Mouse (Mus musculus) liver, adult 2 months (tissue): ENCODE data around the gene Tbc1d30. TPM values are rescaled to one million over a fixed set of nuclear protein-coding genes. Genes with fewer than 3 reads are reported as not detected.
"Not testable (repeated sequence)": the region's sequence is repeated elsewhere in the genome, so short reads cannot be mapped to it uniquely, and the experiment has no call there.

ENCODE experiments used
- DNase-seq: peaks from one replicate; pipeline ENCODE4 v3.0.0-alpha.2; 2011; ENCODE audit warnings: low read depth, low spot score; ENCODE audit errors: extremely low read depth
- H3K27ac ChIP-seq: fragments of 200-500 bp; replicated peaks from 2 replicates; pipeline ENCODE4 v1.5.1; 2012; ENCODE audit warnings: low read depth, mild to moderate bottlenecking, control low read depth, inconsistent platforms, low read length; ENCODE audit not compliant: insufficient read depth
- H3K27me3 ChIP-seq: fragments of 200-500 bp; 2 replicates; pipeline ENCODE4 v1.6.1; 2012; ENCODE audit warnings: mild to moderate bottlenecking, moderate library complexity, low read length, inconsistent platforms; ENCODE audit not compliant: control insufficient read depth, insufficient read depth
- H3K36me3 ChIP-seq: fragments of 200-500 bp; 2 replicates; pipeline ENCODE4 v1.6.1; 2012; ENCODE audit warnings: low read length, inconsistent platforms; ENCODE audit not compliant: control insufficient read depth, insufficient read depth
- H3K4me1 ChIP-seq: fragments of 200-500 bp; 2 replicates; pipeline ENCODE4 v1.6.1; 2011; ENCODE audit warnings: low read length; ENCODE audit not compliant: control insufficient read depth, insufficient read depth
- H3K4me3 ChIP-seq: fragments of 200-500 bp; 2 replicates; pipeline ENCODE4 v1.5.1; 2011; ENCODE audit warnings: low read depth, mild to moderate bottlenecking, control low read depth, low read length, moderate library complexity; ENCODE audit not compliant: insufficient read depth
- H3K79me2 ChIP-seq: fragments of 200-500 bp; 2 replicates; pipeline ENCODE4 v1.6.1; 2012; ENCODE audit warnings: inconsistent platforms, mild to moderate bottlenecking, low read length, moderate library complexity; ENCODE audit not compliant: control insufficient read depth, insufficient read depth
- H3K9ac ChIP-seq: fragments of 200-500 bp; 2 replicates; pipeline ENCODE4 v1.6.1; 2012; ENCODE audit warnings: low read depth, mild to moderate bottlenecking, control low read depth, inconsistent platforms, low read length
- CTCF ChIP-seq: fragments of 200-500 bp; IDR thresholded peaks from 2 replicates; pipeline ENCODE4 v1.5.1; 2011; ENCODE audit warnings: low read depth, low read length, control low read depth
- POLR2A ChIP-seq: fragments of 200-500 bp; IDR thresholded peaks from 2 replicates; pipeline ENCODE4 v1.6.1; 2011; ENCODE audit warnings: low read length, control low read depth; ENCODE audit not compliant: insufficient read depth; ENCODE audit errors: extremely low read depth
- WGBS: fragments of 180-500 bp; shearing (Covaris S2); methylation state at CpG from one replicate; pipeline ENCODE4 v1.1.7; 2018; 5-methylcytosine and 5-hydroxymethylcytosine counted together
- polyA plus RNA-seq: library from polyadenylated mRNA; depleted of rRNA; stranded (reverse); fragments of >200 nt; gene quantifications from 2 replicates; pipeline ENCODE4 v1.2.3, GENCODE M21; 2012
- total RNA-seq: library from RNA; depleted of rRNA; stranded (reverse); fragments of >200 nt; gene quantifications from 2 replicates; pipeline ENCODE4 v1.2.3, GENCODE M21; 2014

The Tbc1d30 gene
- total and polyA plus RNA-seq, 2 experiments, result 2.6 to 8.4 TPM

DNA sequence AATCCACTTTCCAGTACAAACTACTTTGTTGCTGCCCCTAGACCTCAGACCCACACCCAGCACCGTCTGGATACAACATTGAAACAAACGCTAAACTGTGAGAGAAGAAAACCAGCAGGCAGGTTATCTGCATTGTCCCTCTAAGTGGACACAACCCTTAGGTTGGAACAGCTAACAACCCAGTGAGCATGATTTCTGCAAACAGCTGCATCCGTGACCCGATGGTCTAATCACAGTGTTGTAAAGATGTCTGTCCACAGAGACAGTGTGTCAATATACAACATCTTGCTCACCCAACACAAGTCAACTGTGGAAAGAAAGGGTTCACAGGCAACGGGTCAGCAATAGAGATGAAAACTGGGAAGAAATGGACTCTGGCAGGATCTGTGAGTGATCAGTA is 1.8 kb downstream of the Tbc1d30 start:
- DNase-seq, result no peak
- H3K9ac ChIP-seq, result no peak overlapping the region
- no peaks in the 10 kb centered on the region for H3K79me2 ChIP-seq
- H3K27me3 ChIP-seq, result no peaks in the 10 kb centered on the region
- no peak overlapping the region; the same call in 1 of the 2 replicates for H3K4me3 ChIP-seq
- peak overlapping the region; percentile 56 for H3K27ac ChIP-seq
- WGBS, result 18% methylated on average over 5 of the region's 5 CpGs
- peaks cover 5% of the 10 kb centered on the region for H3K4me1 ChIP-seq
- H3K36me3 ChIP-seq, result no peaks in the 10 kb centered on the region
- no peak for TF ChIP-seq CTCF
- TF ChIP-seq POLR2A, result no peak

DNA sequence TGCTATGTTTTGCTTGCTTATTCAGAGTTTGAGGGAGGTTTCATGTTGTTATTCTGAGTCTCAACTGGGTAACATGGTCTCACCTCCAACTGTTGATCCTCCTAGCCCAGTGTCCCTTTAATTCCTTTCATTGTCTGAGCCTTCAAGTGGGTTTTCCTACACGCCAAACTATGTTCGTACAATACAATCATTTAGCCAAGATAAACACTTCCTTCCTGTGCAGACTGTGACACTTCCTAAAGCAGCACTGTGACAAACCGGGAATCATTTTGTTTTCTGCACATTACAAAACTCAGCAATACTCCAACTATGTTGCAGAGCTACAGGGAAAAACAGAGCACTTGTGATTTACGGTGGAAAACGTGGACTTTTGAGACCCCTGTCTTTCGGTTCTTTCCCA is 7.2 kb downstream of the Tbc1d30 start:
- H3K36me3 ChIP-seq, result peaks cover 3% of the 10 kb centered on the region; the same call in 1 of the 2 replicates
- no peaks in the 10 kb centered on the region; the same call in 1 of the 2 replicates for H3K79me2 ChIP-seq
- no peak overlapping the region for H3K9ac ChIP-seq
- H3K27me3 ChIP-seq, result no peaks in the 10 kb centered on the region
- no peak overlapping the region for H3K4me3 ChIP-seq
- H3K27ac ChIP-seq, result peak overlapping the region; percentile 58; the same call in 1 of the 2 replicates
- H3K4me1 ChIP-seq, result no peaks in the 10 kb centered on the region; the same call in 1 of the 2 replicates
- no peak for TF ChIP-seq CTCF
- TF ChIP-seq POLR2A, result no peak
- 53% methylated on average over 6 of the region's 6 CpGs for WGBS
- DNase-seq, result no peak

DNA sequence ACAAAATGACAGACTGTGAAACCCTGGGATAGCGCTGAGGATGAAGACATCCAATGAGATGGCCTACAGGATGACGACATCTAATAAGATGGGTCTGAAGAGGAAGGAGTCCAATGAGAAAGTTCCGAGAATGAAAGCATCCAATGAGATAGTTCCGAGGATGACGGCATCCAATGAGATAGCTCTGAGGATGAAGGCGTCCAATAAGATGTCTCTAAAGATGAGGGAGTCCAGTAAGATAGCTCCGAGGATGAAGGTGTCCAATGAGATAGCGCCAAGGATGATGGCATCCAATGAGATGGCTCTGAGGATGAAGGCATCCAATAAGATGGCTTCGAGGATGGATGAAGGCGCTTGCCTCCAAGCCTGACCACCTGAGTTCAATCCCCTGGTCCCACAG is 8.8 kb downstream of the Tbc1d30 start:
- no peak for TF ChIP-seq POLR2A
- no peak for TF ChIP-seq CTCF
- H3K4me1 ChIP-seq, result no peaks in the 10 kb centered on the region; the same call in 1 of the 2 replicates
- H3K4me3 ChIP-seq, result no peak overlapping the region
- H3K9ac ChIP-seq, result no peak overlapping the region
- no peaks in the 10 kb centered on the region for H3K27me3 ChIP-seq
- H3K36me3 ChIP-seq, result peaks cover 3% of the 10 kb centered on the region; the same call in 1 of the 2 replicates
- H3K79me2 ChIP-seq, result no peaks in the 10 kb centered on the region; the same call in 1 of the 2 replicates
- DNase-seq, result no peak
- WGBS, result 97% methylated on average over 10 of the region's 10 CpGs
- no peak overlapping the region for H3K27ac ChIP-seq

DNA sequence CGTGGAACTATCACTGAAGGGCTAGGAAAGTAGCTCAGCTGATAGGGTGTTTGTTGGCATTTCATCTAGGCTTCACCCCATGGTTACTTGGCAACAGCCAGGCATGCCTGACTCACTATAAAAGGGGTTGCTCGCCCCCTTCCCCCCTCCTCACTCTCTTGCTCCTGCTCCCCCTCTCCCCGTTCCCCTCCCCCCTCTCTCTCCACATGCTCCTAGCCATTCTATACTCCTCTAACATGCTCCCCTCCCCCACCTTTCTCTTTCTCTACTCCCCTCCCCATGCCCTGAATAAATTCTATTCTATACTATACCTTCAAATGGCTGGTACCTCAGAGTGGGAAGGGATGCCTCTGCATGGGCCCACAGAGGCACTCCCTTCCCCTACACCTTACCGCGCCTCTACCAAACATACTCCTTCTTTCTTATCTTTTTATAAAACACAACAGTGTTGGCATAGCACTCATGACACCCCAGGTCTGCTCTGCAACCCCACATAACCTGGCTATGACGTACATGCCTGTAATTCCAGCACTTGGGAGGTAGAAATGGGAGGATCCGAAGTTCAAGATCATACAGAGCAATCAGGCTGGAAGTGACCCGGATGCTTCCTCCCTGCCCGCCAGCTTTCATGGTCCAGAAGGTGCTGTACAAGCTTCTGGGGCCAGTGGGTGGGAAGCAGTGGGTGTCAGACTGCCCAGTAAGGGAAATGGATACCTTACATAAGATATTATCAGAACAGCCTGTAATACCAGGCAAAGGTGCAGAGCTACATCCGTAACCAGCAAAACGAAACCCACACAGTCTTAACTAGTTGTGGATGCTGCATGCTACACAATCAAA is 10.1 kb downstream of the Tbc1d30 start:
- TF ChIP-seq CTCF (no peak), POLR2A (no peak)
- no peak overlapping the region for H3K4me3 ChIP-seq
- H3K4me1 ChIP-seq, result no peaks in the 10 kb centered on the region; the same call in none of the 2 replicates
- no peak overlapping the region for H3K9ac ChIP-seq
- no peaks in the 10 kb centered on the region for H3K27me3 ChIP-seq
- DNase-seq, result no peak
- WGBS, result 82% methylated on average over 11 of the region's 11 CpGs
- H3K27ac ChIP-seq, result no peak overlapping the region
- H3K79me2 ChIP-seq, result no peaks in the 10 kb centered on the region; the same call in 1 of the 2 replicates
- H3K36me3 ChIP-seq, result peaks cover 3% of the 10 kb centered on the region; the same call in 1 of the 2 replicates

DNA sequence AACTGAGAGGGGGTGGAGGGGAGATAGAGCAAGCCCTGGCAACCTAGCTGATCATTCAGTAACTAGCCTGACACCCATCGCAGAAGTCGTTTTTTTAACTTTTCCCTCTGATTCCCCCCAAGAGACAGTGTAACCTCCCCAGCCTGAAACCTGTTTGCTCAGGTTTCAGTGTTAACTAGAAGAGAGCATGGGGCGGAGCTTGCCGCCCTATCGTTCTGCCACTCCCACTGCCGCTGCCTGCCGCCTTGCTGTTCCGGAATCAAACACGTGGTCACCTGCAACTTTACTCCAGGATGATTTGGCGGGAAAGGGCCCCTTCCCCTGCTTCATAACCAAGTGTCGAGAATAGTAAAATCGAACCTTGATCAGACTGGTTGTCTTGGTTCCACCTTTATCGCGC is 14.5 kb downstream of the Tbc1d30 start:
- H3K27ac ChIP-seq, H3K79me2 ChIP-seq, H3K4me1 ChIP-seq, H3K4me3 ChIP-seq, H3K27me3 ChIP-seq, H3K36me3 ChIP-seq, H3K9ac ChIP-seq: not testable (repeated sequence)
- DNase-seq, result peak; percentile 19
- WGBS, result 65% methylated on average over 14 of the region's 14 CpGs

DNA sequence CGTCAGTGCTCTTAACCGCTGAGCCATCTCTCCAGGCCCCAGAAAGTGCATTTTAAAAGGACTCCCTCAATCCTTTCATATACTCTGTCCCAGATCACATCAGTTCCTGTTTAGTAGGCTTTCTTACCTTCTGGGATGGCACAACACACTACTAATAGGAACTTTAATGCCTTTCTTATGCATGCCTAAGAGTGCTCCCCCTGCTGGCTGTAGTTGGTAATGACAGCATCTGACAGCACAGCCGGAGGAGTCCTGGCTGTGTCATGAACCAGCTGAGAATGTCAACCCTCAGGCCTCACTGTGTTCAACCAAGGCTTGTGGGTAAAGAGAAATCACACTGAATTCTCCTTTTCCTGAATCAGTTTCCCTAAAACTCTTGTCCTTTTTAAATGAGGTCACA is 16.5 kb downstream of the Tbc1d30 start:
- WGBS, result 71% methylated on average over 3 of the region's 3 CpGs
- Histone ChIP-seq H3K9ac (no peak overlapping the region), H3K27ac (no peak overlapping the region), H3K36me3 (no peaks in the 10 kb centered on the region), H3K79me2 (no peaks in the 10 kb centered on the region), H3K4me1 (no peaks in the 10 kb centered on the region; the same call in none of the 2 replicates), H3K27me3 (no peaks in the 10 kb centered on the region), H3K4me3 (no peak overlapping the region)
- TF ChIP-seq CTCF, result peak; percentile 82
- TF ChIP-seq POLR2A, result no peak
- DNase-seq, result peak; percentile 51
